Mouse (Mus musculus): ENCODE data around the gene 1700093K21Rik. TPM values are rescaled to one million over a fixed set of nuclear protein-coding genes. Genes with fewer than 3 reads are reported as not detected.

1700093K21Rik gene
- polyA plus RNA-seq, 1 experiment = not detected

DNA sequence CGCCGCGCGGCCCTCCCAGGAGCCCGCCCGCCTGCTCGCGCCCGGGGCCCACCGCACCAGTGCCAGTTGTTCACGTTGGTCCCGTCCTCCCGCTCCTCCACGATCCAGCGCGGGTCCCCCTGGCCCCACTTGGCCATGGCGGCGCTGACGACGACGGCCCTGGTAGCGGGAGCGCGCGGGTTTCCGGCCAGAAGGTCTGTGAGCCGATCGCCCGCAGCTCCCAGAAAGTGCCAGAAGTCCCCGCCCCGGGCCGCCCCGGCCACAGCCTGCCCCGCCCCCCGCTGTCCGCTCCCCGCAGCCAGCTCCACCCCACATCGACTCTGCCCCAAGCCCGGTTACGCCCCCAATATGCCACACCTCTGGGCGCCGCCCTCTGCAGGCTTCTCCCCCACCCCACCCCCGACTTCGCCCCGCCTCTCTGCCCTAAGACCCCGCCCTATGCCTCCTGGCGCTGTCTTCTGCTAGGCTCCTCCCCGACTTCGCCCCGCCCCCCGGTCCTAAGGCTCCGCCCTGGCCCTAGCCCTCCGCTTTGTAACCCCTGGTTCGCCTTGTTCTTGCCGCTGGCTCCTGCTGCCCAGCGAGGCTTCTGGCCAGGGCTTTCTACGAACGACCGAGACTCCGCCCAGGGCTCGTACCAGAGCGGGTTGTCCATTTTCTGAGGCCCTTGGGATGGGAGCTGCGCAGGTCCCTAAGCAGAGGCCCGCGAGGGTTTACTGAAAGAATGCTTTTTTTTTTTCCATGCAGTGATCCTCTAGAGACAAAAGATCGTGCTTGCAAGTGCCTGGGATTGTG, 23.0 kb downstream of the 1700093K21Rik start, which contains the start of gene Ahsa2:
Gene Ahsa2 (minus strand): TSS at position 313 of the 792 bp plus-strand sequence.
- Histone ChIP-seq H3K4me3 (ENCODE audit: insufficient read depth, low read length) (peak within 1 kb of the TSS; percentile 84), H3K27ac (ENCODE audit: insufficient read depth, low read length) (peak within 1 kb of the TSS; percentile 87), H3K4me1 (ENCODE audit: control insufficient read depth, insufficient read depth, low read length) (peaks cover 7% of the 10 kb centered on the region; the same call in 1 of the 2 replicates)
- TF ChIP-seq POLR2A (IDR thresholded peaks at IDR 0.05; ENCODE audit: low read depth, low read length) (peak; percentile 84), CTCF (IDR thresholded peaks at IDR 0.05; ENCODE audit: borderline replicate concordance, insufficient read depth, low read length) (no peak)

- peak overlapping the region; percentile 84 for H3K4me3 ChIP-seq (ENCODE audit: insufficient read depth, low read length)
- H3K4me1 ChIP-seq (ENCODE audit: control insufficient read depth, insufficient read depth, low read length) = peaks cover 7% of the 10 kb centered on the region; the same call in 1 of the 2 replicates
- peak overlapping the region; percentile 87 for H3K27ac ChIP-seq (ENCODE audit: insufficient read depth, low read length)
- TF ChIP-seq CTCF (IDR thresholded peaks at IDR 0.05; ENCODE audit: borderline replicate concordance, insufficient read depth, low read length) (no peak), POLR2A (IDR thresholded peaks at IDR 0.05; ENCODE audit: low read depth, low read length) (no peak; the same call in 1 of the 2 replicates)
Observed at GRCm38 (mm10) chr11:23497335-23497717, 23.6 kb downstream of the 1700093K21Rik start.

GRCm38 (mm10) chr11:23496661-23497060, 24.3 kb downstream of the 1700093K21Rik start:
- TF ChIP-seq POLR2A (IDR thresholded peaks at IDR 0.05; ENCODE audit: low read depth, low read length) = no peak
- TF ChIP-seq CTCF (IDR thresholded peaks at IDR 0.05; ENCODE audit: borderline replicate concordance, insufficient read depth, low read length) = no peak
- Histone ChIP-seq H3K27ac (ENCODE audit: insufficient read depth, low read length) (no peak overlapping the region), H3K4me1 (ENCODE audit: control insufficient read depth, insufficient read depth, low read length) (peaks cover 7% of the 10 kb centered on the region; the same call in 1 of the 2 replicates), H3K4me3 (ENCODE audit: insufficient read depth, low read length) (peak overlapping the region; percentile 84)

DNA sequence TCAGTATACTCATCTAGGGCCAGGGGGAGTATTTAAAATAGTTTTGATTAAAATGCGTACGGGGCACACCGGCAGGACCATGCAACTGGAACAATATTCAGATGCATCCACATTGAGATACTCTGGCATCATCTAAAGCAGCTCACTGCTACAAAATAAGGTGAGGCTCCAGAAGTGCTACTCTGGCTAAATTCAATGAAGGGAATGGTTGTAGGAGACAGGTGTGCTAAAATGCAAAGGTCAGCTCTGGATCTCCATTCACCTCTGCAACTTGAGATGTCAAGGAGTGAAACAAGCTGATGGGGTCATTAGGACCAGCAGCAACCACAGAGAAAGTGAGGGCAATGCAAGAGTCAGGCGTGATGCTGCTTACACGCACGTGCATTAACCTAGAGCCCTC, 25.7 kb downstream of the 1700093K21Rik start:
- no peak overlapping the region for H3K4me3 ChIP-seq (ENCODE audit: insufficient read depth, low read length)

GRCm38 (mm10) chr11:23492048-23492790, 28.7 kb downstream of the 1700093K21Rik start:
- no peak overlapping the region for H3K4me3 ChIP-seq (ENCODE audit: insufficient read depth, low read length)
- no peak overlapping the region for H3K27ac ChIP-seq (ENCODE audit: insufficient read depth, low read length)
- TF ChIP-seq POLR2A (IDR thresholded peaks at IDR 0.05; ENCODE audit: low read depth, low read length) = no peak
- TF ChIP-seq CTCF (IDR thresholded peaks at IDR 0.05; ENCODE audit: borderline replicate concordance, insufficient read depth, low read length) = no peak
- peaks cover 7% of the 10 kb centered on the region; the same call in 1 of the 2 replicates for H3K4me1 ChIP-seq (ENCODE audit: control insufficient read depth, insufficient read depth, low read length)

More for the DNA sequence above, 25.7 kb downstream of the 1700093K21Rik start:
- H3K27ac ChIP-seq (ENCODE audit: insufficient read depth, low read length) = no peak overlapping the region
- peaks cover 7% of the 10 kb centered on the region; the same call in 1 of the 2 replicates for H3K4me1 ChIP-seq (ENCODE audit: control insufficient read depth, insufficient read depth, low read length)
- no peak for TF ChIP-seq CTCF (IDR thresholded peaks at IDR 0.05; ENCODE audit: borderline replicate concordance, insufficient read depth, low read length)
- TF ChIP-seq POLR2A (IDR thresholded peaks at IDR 0.05; ENCODE audit: low read depth, low read length) = no peak

DNA sequence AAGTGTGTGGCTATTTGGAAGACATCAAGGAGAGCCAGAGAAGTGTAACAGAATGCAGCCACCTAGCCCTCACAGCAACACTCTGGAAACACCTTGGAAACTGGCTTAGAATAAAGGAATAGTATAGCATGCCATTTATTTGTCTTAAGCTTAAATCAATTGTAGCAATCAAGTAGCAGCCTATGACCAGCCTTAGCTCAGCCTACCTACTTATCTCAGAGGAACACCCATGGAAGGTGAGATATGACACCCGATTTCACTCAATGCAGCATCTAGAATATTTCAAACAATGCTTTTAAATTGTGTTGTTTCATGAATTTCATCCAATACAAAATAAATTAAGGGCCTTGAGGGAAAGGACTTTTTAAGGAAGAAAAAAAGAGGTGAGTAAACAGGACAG, 31.0 kb downstream of the 1700093K21Rik start:
- Histone ChIP-seq H3K27ac (ENCODE audit: insufficient read depth, low read length) (no peak overlapping the region), H3K4me1 (ENCODE audit: control insufficient read depth, insufficient read depth, low read length) (no peaks in the 10 kb centered on the region), H3K4me3 (ENCODE audit: insufficient read depth, low read length) (no peak overlapping the region)
- no peak for TF ChIP-seq CTCF (IDR thresholded peaks at IDR 0.05; ENCODE audit: borderline replicate concordance, insufficient read depth, low read length)
- no peak for TF ChIP-seq POLR2A (IDR thresholded peaks at IDR 0.05; ENCODE audit: low read depth, low read length)

Other genes with a start within 250 kb of the 1700093K21Rik start
- 98.3 and 114 TPM in 2 replicates for gene Usp34, start 214.3 kb downstream of the 1700093K21Rik start, polyA plus RNA-seq (2011; ENCODE audit: insufficient read length, low read depth, missing spikeins)
- 53.7 and 54.2 TPM in 2 replicates for gene Ahsa2, start 23.1 kb downstream of the 1700093K21Rik start, polyA plus RNA-seq (2011; ENCODE audit: insufficient read length, low read depth, missing spikeins)
- 25.1 and 32.3 TPM in 2 replicates for gene 0610010F05Rik, start 112.5 kb upstream of the 1700093K21Rik start, polyA plus RNA-seq (2011; ENCODE audit: insufficient read length, low read depth, missing spikeins)
- 28.2 and 44.8 TPM in 2 replicates for gene Pus10, start 144.5 kb upstream of the 1700093K21Rik start, polyA plus RNA-seq (2011; ENCODE audit: insufficient read length, low read depth, missing spikeins)
- 30.5 and 43.2 TPM in 2 replicates for gene Pex13, start 144.8 kb upstream of the 1700093K21Rik start, polyA plus RNA-seq (2011; ENCODE audit: insufficient read length, low read depth, missing spikeins)
- gene Rel, start 249.8 kb upstream of the 1700093K21Rik start, polyA plus RNA-seq (2011; ENCODE audit: insufficient read length, low read depth, missing spikeins) = 5.8 and 6.8 TPM in 2 replicates

Measured in embryonic fibroblast, embryonic 13.5 days (primary cell).